Mouse (Mus musculus): ENCODE data around the gene Gata5.

- peak in 1 of 2 experiments; percentile 39; a peak in 2 of 4 replicates for TF ChIP-seq CTCF (conservative IDR thresholded peaks at IDR 0.05 in 1 of 2, IDR thresholded peaks at IDR 0.05 in 1 of 2; ENCODE audit: low read depth in 2 of 2, low read length in 2 of 2)
- TF ChIP-seq RAD21 (IDR thresholded peaks at IDR 0.05; ENCODE audit: low read depth, low read length), result peak; percentile 26
- TF ChIP-seq MAFK (IDR thresholded peaks at IDR 0.05; ENCODE audit: insufficient replicate concordance, low read length), result no peak
- TF ChIP-seq MAX (IDR thresholded peaks at IDR 0.05; ENCODE audit: low read length), result no peak
- no peak for TF ChIP-seq USF2 (conservative IDR thresholded peaks at IDR 0.05; ENCODE audit: low read depth, low read length)
- TF ChIP-seq CHD2 (IDR thresholded peaks at IDR 0.05; ENCODE audit: low read length), result no peak
Observed at GRCm38 (mm10) chr2:180359062-180359461, 24.6 kb upstream of the Gata5 start.
